ENCODE assay signal across 16 mouse cellular contexts in genomic region chr5:143371146-143371510, GRCm38 (mm10). TPM values are rescaled to one million over a fixed set of nuclear protein-coding genes. Genes with fewer than 3 reads are reported as not detected.
"Had no signal": no experiment of that assay in that cellular context is flagged by ENCODE, and none has a peak within 500 bp of the region (broad histone marks: within the 10 kb centered on the region; RNA-seq: fewer than 3 reads in every experiment).

No protein-coding gene starts in this region.

- H3K4me3 ChIP-seq: neural tube, embryonic 15.5 days; stomach, embryonic 15.5 days had no signal

- H3K9ac ChIP-seq: neural tube, embryonic 15.5 days; stomach, embryonic 15.5 days had no signal

- H3K9me3 ChIP-seq: neural tube, embryonic 15.5 days; stomach, embryonic 15.5 days had no signal

- H3K4me2 ChIP-seq: stomach, embryonic 15.5 days had no signal

- H3K27ac ChIP-seq: neural tube, embryonic 15.5 days; stomach, embryonic 15.5 days; stomach, postnatal 0 days had no signal

- H3K36me3 ChIP-seq: neural tube, embryonic 15.5 days; stomach, embryonic 15.5 days had no signal

- DNase-seq: retina, postnatal 1 day; right cerebral cortex, adult 18-20 months; right cerebral cortex, postnatal 14 days; right cerebral cortex, postnatal 25 days; spleen, adult 18-20 months; thymus, adult 18-20 months; thymus, adult 2 months; thymus, postnatal 14 days; thymus, postnatal 25 days; thymus, postnatal 36 days; thymus, postnatal 4 days had no signal

RNA-seq across cellular contexts. Expression of gene Grid2ip, which starts 14.0 kb away (rescaled TPM):
- polyA plus RNA-seq: spleen, adult 2 months; thymus, postnatal 0 days had no signal
